ENCODE assay signal across 8 mouse cellular contexts in the genomic region with DNA sequence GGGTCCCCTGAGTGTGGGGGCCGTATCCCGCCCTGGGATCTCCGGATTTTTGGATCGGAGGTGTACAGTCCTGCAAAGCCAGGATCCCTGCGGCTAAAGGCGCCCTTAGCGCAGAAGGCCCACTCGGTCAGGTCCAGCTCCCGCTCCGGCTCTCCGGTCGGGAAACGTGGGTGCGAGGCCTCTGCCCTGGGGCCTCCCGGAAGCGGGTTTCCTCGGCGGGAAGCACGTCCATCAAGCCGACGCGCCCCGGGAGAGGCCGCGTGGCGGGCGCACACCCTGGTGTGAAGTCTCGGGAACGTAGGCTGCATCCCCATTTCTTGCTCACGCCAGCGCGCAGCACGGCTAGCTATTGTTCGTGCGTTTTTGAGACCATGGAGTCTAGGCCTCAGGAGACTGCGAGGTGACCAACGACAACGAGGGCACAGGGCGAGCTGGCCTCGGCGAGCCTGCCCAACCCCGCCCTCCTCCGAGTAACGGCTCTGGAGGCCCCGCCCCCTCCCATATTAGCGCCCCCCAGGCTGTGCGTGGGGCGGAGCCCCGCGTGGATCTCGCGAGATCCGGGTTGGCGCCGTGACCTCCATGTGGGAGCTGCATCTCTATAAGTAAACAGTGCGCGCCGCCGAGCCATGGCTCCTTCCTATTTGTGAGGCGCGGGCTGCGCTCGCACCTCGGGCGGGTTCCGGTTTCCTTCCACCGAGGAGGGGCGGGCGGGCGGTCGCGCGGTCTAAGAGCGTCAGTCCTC. TPM values are rescaled to one million over a fixed set of nuclear protein-coding genes. Genes with fewer than 3 reads are reported as not detected.
DNase-seq lines count a peak whose midpoint lies in the region; ATAC-seq lines count a peak whose summit lies in the region.

TSS of gene Uhrf2 (plus strand) at position 620 of the 742 bp plus-strand sequence.

- 3% methylated on average over 71 of the region's 74 CpGs for WGBS in heart, embryonic 14.5 days
- WGBS in liver, embryonic 13.5 days (ENCODE audit: insufficient replicate concordance): 4% methylated on average over 74 of the region's 74 CpGs
- 2% methylated on average over 74 of the region's 74 CpGs for WGBS in stomach, embryonic 16.5 days

- no peaks in the 10 kb centered on the region for H3K27me3 ChIP-seq in heart, embryonic 14.5 days (ENCODE audit: control insufficient read depth, insufficient read depth, low read length)
- H3K27me3 ChIP-seq in liver, embryonic 13.5 days: no peaks in the 10 kb centered on the region
- no peaks in the 10 kb centered on the region for H3K27me3 ChIP-seq in stomach, embryonic 16.5 days (ENCODE audit: control insufficient read depth, insufficient read depth, low read length)

- H3K4me3 ChIP-seq in heart, embryonic 14.5 days (ENCODE audit: control insufficient read depth in 1 of 2, insufficient read depth in 1 of 2, low read depth in 1 of 2, low read length in 2 of 2): peak within 1 kb of the TSS; percentile 94 to 99
- H3K4me3 ChIP-seq in liver, embryonic 13.5 days (replicated peaks): peak within 1 kb of the TSS; percentile 99
- peak within 1 kb of the TSS; percentile 99 for H3K4me3 ChIP-seq in stomach, embryonic 16.5 days (replicated peaks; ENCODE audit: low read length)

- H3K4me2 ChIP-seq in heart, embryonic 14.5 days (ENCODE audit: low read length): peak within 1 kb of the TSS; percentile 86
- peak within 1 kb of the TSS; percentile 90 for H3K4me2 ChIP-seq in liver, embryonic 13.5 days
- H3K4me2 ChIP-seq in stomach, embryonic 16.5 days (ENCODE audit: low read depth, low read length): peak within 1 kb of the TSS; percentile 71

- H3K4me1 ChIP-seq in heart, embryonic 14.5 days (ENCODE audit: control insufficient read depth in 2 of 2, insufficient read depth in 2 of 2, low read length in 2 of 2): peaks cover under 1 to 21% of the 10 kb centered on the region in 2 experiments
- peaks cover 39% of the 10 kb centered on the region for H3K4me1 ChIP-seq in liver, embryonic 13.5 days (replicated peaks)
- H3K4me1 ChIP-seq in stomach, embryonic 16.5 days (ENCODE audit: control insufficient read depth, insufficient read depth, low read length): peaks cover 24% of the 10 kb centered on the region

- H3K9ac ChIP-seq in heart, embryonic 14.5 days (ENCODE audit: low read length): peak within 1 kb of the TSS; percentile 99
- peak within 1 kb of the TSS; percentile 99 for H3K9ac ChIP-seq in liver, embryonic 13.5 days
- peak within 1 kb of the TSS; percentile 100 for H3K9ac ChIP-seq in stomach, embryonic 16.5 days (ENCODE audit: low read length)

- peak; percentile 92 for ATAC-seq in CD4-positive, CD25-positive, alpha-beta regulatory T cell, adult 4 months
- peak; percentile 96 for ATAC-seq in heart, embryonic 14.5 days (ENCODE audit: insufficient number of reproducible peaks, insufficient read depth, low FRiP score, low read depth)
- peak; percentile 93 for ATAC-seq in liver, embryonic 13.5 days (ENCODE audit: low read depth)
- ATAC-seq in stomach, embryonic 16.5 days (ENCODE audit: insufficient read depth, low FRiP score): peak; percentile 99

- H3K36me3 ChIP-seq in heart, embryonic 14.5 days (ENCODE audit: control insufficient read depth, insufficient read depth, low read length): no peaks in the 10 kb centered on the region
- no peaks in the 10 kb centered on the region; the same call in 1 of the 2 replicates for H3K36me3 ChIP-seq in liver, embryonic 13.5 days
- H3K36me3 ChIP-seq in stomach, embryonic 16.5 days (ENCODE audit: control insufficient read depth, insufficient read depth, low read length): no peaks in the 10 kb centered on the region

- DNase-seq in c-Kit-negative CD71-positive TER-119-positive erythroid progenitor cells, embryonic 14.5 days (ENCODE audit: low read depth, low spot score): peak; percentile 91
- DNase-seq in fibroblast of lung, adult 2 months (ENCODE audit: low read depth): peak; percentile 83
- peak; percentile 98 for DNase-seq in kidney, postnatal 14 days
- DNase-seq in liver, embryonic 13.5 days: peak; percentile 86
- DNase-seq in neural tube, embryonic 10.5 days (ENCODE audit: extremely low spot score, low spot score): peak; percentile 96

- H3K9me3 ChIP-seq in heart, embryonic 14.5 days (ENCODE audit: control insufficient read depth, low read length): no peaks in the 10 kb centered on the region
- H3K9me3 ChIP-seq in liver, embryonic 13.5 days (replicated peaks): no peaks in the 10 kb centered on the region
- no peaks in the 10 kb centered on the region for H3K9me3 ChIP-seq in stomach, embryonic 16.5 days (replicated peaks; ENCODE audit: control insufficient read depth, low read length)

- H3K27ac ChIP-seq in heart, embryonic 14.5 days (replicated peaks in 1 of 2; ENCODE audit: control insufficient read depth in 1 of 2, insufficient read depth in 1 of 2, low read depth in 2 of 2, low read length in 2 of 2): peak within 1 kb of the TSS; percentile 93 to 95
- H3K27ac ChIP-seq in liver, embryonic 13.5 days: peak within 1 kb of the TSS; percentile 92
- peak within 1 kb of the TSS; percentile 87 for H3K27ac ChIP-seq in stomach, embryonic 16.5 days (ENCODE audit: low read length)

RNA-seq across cellular contexts. Expression of gene Uhrf2, which starts in this region (rescaled TPM):
- polyA plus RNA-seq in CD4-positive, CD25-positive, alpha-beta regulatory T cell, adult 4 months (2017; shearing (Covaris generic)): 10 to 100 TPM; 33.8 to 49.0 TPM
- polyA plus RNA-seq in heart, embryonic 14.5 days (2014; fragmentation: Nextera tagmentation; extraction: Ambion mirVana): 50.1 and 54.6 TPM in 2 replicates
- polyA plus RNA-seq in liver, embryonic 13.5 days (2015; fragmentation: Nextera tagmentation; extraction: Ambion mirVana): 30.5 and 31.3 TPM in 2 replicates
- 53.2 and 56.9 TPM in 2 replicates for polyA plus RNA-seq in stomach, embryonic 16.5 days (2015; fragmentation: Nextera tagmentation; extraction: Ambion mirVana)

Comparison
In these comparisons a context has a peak if more than half of its experiments do, and no peak if none do; other contexts are left out.
1. Peak in every context shown above with its lines: DNase-seq, ATAC-seq, H3K4me3 ChIP-seq and H3K27ac ChIP-seq.